Mouse (Mus musculus) layer of hippocampus, adult 18-20 months (tissue): Measurements from ENCODE around the gene Rab4b. TPM values are rescaled to one million over a fixed set of nuclear protein-coding genes. Genes with fewer than 3 reads are reported as not detected.

ENCODE experiments used
- DNase-seq, 2 experiments: peaks; one replicate each; pipeline ENCODE4 v3.0.0; 2022; ENCODE audit warnings: low spot score in 2 of 2
- total RNA-seq, 2 experiments: library from RNA; stranded (reverse); gene quantifications; 2 replicates each; pipeline ENCODE4 v1.2.3; 2021

Gene Rab4b
- total RNA-seq, 2 experiments from 2014 or later, result 88.4 to 94.7 TPM

GRCm38 (mm10) chr7:27185986-27186385 lies 7.3 kb upstream of the Rab4b start:
- no peak for DNase-seq

GRCm38 (mm10) chr7:27184964-27185363 lies 6.3 kb upstream of the Rab4b start:
- DNase-seq, result no peak

GRCm38 (mm10) chr7:27182498-27182897 lies 3.8 kb upstream of the Rab4b start:
- DNase-seq, result no peak

- no peak for DNase-seq
Observed at GRCm38 (mm10) chr7:27180837-27181695, 2.4 kb upstream of the Rab4b start, which contains the start of the genes Gm21983 and Mia. Gene Gm21983 (minus strand): TSS chr7:27181086. Gene Mia (minus strand): TSS chr7:27181157.

GRCm38 (mm10) chr7:27180036-27180435 lies 1.3 kb upstream of the Rab4b start:
- DNase-seq, result no peak

- no peak for DNase-seq
Observed at GRCm38 (mm10) chr7:27179217-27179918, 672 bp upstream of the Rab4b start.

GRCm38 (mm10) chr7:27177942-27178323 lies 763 bp downstream of the Rab4b start:
- no peak for DNase-seq

- DNase-seq, result no peak
Observed at GRCm38 (mm10) chr7:27174896-27175295, 3.8 kb downstream of the Rab4b start.

- DNase-seq, result no peak
Observed at GRCm38 (mm10) chr7:27174496-27174895, 4.2 kb downstream of the Rab4b start.

GRCm38 (mm10) chr7:27170981-27171380 lies 7.7 kb downstream of the Rab4b start:
- DNase-seq, result no peak

- DNase-seq, result no peak
Observed at GRCm38 (mm10) chr7:27168371-27168770, 10.3 kb downstream of the Rab4b start.

- DNase-seq, result no peak
Observed at GRCm38 (mm10) chr7:27167475-27168094, 11.1 kb downstream of the Rab4b start.

GRCm38 (mm10) chr7:27166614-27167474 lies 11.9 kb downstream of the Rab4b start, which contains the start of gene Egln2:
Gene Egln2 (minus strand): TSS chr7:27166802.
- DNase-seq, result peak; percentile 91 to 96

- peak; percentile 61 to 75 for DNase-seq
Observed at GRCm38 (mm10) chr7:27166229-27166613, 12.5 kb downstream of the Rab4b start.

GRCm38 (mm10) chr7:27165696-27166095 lies 13.0 kb downstream of the Rab4b start:
- DNase-seq, result no peak

- no peak for DNase-seq
Observed at GRCm38 (mm10) chr7:27165007-27165655, 13.6 kb downstream of the Rab4b start.

GRCm38 (mm10) chr7:27164112-27164947 lies 14.4 kb downstream of the Rab4b start:
- no peak for DNase-seq

GRCm38 (mm10) chr7:27163450-27163805 lies 15.3 kb downstream of the Rab4b start:
- DNase-seq, result no peak

GRCm38 (mm10) chr7:27162780-27163449 lies 15.8 kb downstream of the Rab4b start:
- no peak for DNase-seq
